Mouse (Mus musculus) right cerebral cortex, postnatal 10 days (tissue): ENCODE results near the gene Polr3h.
A peak's percentile ranks its signal among the peaks of the same experiment; 100 is the strongest.
"Not testable (repeated sequence)": the region's sequence is repeated elsewhere in the genome, so short reads cannot be mapped to it uniquely, and the experiment has no call there.

Experiments used
- DNase-seq, 2 experiments: peaks; one replicate each; pipeline ENCODE4 v3.0.0; 2021; ENCODE audit warnings: low spot score in 2 of 2

The Polr3h gene

DNA sequence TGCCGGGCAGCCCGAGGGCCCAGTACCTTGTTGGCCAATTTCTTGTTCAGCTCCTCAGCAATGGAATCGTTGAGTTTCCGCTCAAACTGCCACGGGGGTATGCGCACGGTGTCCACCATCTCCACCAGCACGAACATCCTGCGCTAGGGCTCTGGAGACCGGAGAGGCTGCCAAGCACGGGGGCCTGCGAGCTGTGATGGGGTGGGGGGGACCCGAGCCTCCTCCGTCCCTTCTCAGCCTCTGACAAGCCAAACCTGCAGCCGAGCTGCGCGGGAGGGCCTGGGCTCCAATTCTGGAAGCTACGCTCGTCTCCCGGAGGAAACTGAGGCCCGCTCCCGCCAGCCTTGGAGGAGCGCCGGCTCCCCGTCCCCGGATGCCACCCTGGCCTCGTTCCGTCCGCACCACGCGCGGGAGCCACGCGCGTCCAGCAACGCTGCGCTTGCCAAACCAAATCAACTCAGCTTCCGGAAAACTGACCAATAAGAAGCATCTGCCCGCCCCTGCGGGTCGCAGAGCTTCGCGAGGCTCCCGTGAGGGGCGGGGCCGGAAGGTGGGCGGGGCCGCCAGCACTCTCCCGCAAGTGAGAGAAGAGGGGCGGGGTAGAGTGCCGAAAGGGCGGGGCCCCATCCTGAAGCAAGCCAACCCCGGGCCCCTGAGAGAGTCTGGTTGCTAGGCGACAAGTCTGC is at the start of gene Polr3h:
Polr3h (minus strand) TSS at position 481 of the 686 bp plus-strand sequence.
- peak; percentile 97 to 98 for DNase-seq

DNA sequence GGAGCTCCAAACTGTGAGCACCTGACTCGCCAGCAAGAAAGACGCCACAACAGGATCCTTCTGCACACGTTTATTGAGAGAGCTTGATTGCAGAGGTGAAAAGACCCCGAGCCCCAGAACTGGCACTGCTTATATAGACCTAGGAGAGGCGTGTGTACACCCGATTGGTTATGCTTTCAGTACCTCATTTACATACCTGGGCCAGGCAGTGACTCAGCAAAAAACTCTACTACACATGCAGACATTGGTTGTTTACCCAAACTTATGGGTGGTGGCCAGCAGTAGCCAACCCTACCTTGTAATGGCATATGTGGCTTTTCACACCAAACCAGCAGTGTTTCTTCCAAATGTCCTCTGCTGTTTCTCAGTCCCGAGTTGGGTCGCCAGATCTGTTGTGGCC is 49.1 kb upstream of the Polr3h start:
- DNase-seq, result not testable (repeated sequence)

DNA sequence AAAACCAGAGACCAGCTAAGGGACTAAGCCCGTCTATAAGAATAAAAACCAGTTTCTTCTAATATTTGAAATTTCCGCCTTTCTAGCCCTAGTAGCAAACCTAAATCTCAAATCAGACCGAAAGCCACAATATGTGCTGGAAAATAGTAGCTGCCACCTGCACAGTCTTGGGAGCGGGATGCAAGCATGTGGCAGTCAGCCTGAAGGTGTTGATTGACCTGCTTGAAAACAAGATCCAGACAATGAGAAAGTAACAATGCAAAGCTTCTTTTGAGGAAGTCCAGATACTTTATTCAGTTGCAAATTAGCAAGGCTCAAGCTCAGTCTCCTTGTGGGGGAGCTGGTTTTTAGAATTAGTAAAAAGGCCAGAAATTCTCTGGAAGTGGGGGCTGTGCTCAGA is 44.5 kb upstream of the Polr3h start:
- DNase-seq, result not testable (repeated sequence)

DNA sequence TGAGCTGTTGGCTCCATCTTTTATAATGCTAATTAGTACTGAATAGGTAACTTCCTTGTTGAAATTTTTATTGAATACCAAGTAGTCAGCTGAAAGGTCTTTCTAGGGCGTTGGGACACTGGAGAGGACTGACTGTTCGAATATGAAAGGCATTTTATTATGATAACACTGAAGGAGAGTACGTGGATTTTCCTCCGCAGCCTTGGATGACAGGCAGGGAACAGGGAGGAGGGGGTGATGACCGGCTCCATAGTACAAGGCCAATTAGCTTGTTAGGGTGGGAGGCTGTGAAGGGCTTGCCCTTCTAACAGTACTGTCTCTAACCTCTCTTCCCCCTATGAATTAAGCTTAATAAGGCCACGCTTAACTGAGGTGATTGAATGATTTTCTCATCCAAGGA is 43.6 kb upstream of the Polr3h start:
- DNase-seq, result not testable (repeated sequence)

DNA sequence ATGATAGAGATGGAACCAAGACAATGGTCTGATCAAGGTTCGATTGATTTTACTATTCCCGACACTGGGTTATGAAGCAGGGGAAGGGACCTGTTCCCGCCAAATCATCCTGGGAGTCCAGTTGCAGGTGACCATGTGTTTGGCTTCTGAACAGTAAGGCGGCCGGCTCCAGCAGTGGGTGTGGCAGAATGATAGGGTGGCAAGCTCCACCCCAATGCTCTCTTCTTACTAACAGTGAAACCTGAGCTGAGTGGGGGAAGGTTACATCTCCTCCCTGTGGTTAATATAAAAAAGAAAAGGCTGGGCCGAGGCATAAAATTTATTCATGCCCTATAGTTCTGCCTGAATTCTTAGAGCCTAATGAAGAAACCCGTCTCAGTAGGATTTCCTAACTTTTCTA is 43.1 kb upstream of the Polr3h start:
- no peak for DNase-seq

- peak in 1 of 2 experiments; percentile 18 for DNase-seq
Measured at GRCm38 (mm10) chr15:81968447-81968846, 42.4 kb upstream of the Polr3h start.

GRCm38 (mm10) chr15:81967821-81968220 is 41.8 kb upstream of the Polr3h start:
- DNase-seq, result no peak

- no peak for DNase-seq
Measured at GRCm38 (mm10) chr15:81966062-81966829, 40.2 kb upstream of the Polr3h start.

GRCm38 (mm10) chr15:81964980-81965545 is 39.0 kb upstream of the Polr3h start:
- no peak for DNase-seq

GRCm38 (mm10) chr15:81964262-81964661 is 38.2 kb upstream of the Polr3h start:
- no peak for DNase-seq

DNA sequence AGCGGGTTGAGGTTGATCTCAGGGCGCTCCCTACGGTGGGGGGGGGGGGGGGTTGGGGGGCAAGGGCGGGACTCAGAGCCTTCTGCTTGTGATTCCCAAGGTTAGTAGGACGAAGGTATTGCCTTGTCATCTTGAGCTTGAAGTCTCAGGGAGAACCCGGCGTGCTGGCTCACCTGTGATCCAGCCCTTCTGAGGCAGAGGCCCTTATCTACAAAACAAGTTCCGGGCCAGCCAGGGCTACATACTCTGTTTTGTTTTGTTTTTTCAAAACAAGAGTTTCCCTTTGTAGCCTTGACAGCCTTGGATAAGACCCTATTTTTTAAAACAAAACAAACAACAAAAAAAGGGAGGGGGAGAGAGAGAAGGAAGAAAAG is 35.0 kb upstream of the Polr3h start:
- no peak for DNase-seq

GRCm38 (mm10) chr15:81960171-81961077 is 34.4 kb upstream of the Polr3h start, which contains the start of gene Pmm1:
Gene Pmm1 (minus strand): TSS chr15:81960930.
- peak; percentile 99 for DNase-seq

GRCm38 (mm10) chr15:81958906-81959305 is 32.9 kb upstream of the Polr3h start:
- DNase-seq, result no peak

GRCm38 (mm10) chr15:81957598-81957997 is 31.6 kb upstream of the Polr3h start:
- DNase-seq, result peak; percentile 37 to 47

DNA sequence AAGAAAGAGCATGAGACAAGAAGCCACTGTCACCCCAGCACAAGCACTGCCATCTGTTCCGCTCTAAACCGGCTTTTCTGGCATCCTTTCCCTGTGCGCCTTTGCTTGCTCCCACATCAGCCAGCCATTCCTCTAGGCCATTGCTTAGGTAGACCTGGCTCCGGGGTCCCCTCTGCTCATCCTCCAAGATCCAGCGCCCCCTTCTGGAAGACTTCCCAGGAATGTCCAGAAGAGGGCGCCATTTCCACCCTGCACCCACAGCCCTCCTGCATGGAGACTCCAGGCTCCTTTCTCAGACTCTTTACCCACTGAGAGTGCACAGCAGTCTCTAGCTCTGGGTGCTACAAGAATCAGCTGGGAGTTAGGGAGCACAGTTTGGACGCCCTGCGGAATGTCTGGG is 30.4 kb upstream of the Polr3h start:
- peak; percentile 59 to 60 for DNase-seq

DNA sequence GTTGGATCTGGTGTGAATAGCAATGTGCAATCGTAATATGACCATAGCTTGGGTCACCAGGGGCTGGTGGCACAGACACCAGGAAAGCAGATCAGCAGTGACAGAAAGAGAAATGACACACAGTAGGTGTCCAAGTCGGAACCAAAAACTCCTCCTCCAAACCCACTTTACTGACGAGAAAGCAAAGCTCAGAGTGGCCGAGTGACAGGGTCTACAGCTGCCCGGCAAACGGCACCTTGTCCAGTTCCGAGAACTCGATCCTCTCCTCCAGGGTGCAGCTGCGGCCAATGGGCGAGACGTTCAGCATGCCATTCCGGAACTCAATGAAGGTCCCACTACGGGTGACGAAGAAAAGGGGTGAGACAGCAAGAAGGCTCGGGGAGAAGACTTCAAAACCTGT is 29.4 kb upstream of the Polr3h start:
- no peak for DNase-seq

GRCm38 (mm10) chr15:81954716-81955115 is 28.7 kb upstream of the Polr3h start:
- DNase-seq, result peak; percentile 30 to 33

- DNase-seq, result peak; percentile 26 to 32
Measured at GRCm38 (mm10) chr15:81954151-81954583, 28.1 kb upstream of the Polr3h start.

DNA sequence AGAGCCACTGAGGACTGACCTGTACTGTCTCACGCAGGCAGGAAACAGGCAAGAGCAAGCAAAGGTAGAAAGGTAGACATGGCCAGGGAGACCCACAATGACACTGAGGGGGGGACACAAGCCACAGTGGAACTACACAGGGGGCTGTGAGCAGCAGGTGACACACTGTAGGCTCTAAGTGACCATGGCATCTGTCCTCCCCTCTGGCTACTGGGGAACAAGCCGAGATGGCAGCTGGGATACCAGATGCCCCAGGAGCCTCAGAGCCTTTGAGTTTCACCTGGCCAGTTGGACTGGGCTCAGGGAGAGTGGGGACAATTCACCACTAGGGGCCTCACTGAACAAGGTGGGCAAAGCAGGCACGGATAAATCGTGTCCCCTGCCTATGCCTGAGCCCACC is 26.3 kb upstream of the Polr3h start:
- peak; percentile 24 to 27 for DNase-seq

DNA sequence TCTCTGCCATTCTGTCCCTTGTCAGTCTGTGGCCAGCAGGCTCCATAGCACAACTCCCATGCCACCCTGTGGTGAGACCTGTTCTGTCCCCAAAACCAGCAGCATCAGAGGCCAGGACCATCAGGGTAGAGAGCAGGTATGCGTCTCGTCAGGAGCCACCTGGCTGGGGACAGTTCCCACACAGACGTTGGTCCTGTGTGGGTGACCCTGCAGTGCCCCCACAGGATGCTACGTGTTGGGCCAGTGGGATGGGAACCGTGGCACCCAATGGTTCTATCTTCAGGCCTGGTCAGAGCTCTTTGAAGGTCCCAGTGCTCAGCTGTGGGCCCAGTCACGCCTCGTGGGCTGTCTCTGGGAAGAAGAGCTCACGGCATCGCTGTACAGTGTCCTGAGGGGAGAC is 25.1 kb upstream of the Polr3h start:
- DNase-seq, result peak in 1 of 2 experiments; percentile 27

DNA sequence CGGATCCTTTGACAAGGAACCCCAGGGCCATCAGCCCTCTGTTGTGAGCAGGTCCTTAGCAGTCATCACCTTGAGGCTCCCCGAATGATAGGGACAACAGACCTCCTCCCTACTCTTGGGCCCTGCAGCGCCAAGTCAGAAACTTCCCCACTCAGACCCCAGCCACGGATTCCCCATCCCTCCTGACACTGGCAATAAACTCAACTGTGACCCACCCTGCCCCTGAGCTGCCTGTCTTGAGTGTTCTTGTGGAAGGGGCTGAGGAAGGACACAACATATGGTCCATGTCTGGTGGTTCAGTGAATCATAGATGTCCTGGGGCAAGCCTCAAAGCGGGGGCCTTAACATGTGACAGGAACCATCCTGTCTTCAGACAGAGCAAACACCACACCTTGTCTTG is 24.7 kb upstream of the Polr3h start:
- peak in 1 of 2 experiments; percentile 26 for DNase-seq
